Mouse (Mus musculus) mouse embryonic stem cell (cell line): Measurements from ENCODE around the gene H2-Q10.

Source experiments
- in situ Hi-C, 2 experiments: fragments of 300-500 bp; cut with MboI; formaldehyde crosslinking; loops; 1 replicate in 1 of 2; 3 replicates in 1 of 2; pipeline ENCODE4 v1.14.3; 2019 to 2020; ENCODE audit warnings: low sequenced_read_pairs in 2 of 2, low pct_unique_long_range_greater_than_20kb in 1 of 2, mixed read lengths in 1 of 2; ENCODE audit not compliant: unreplicated experiment in 1 of 2

The H2-Q10 gene

DNA sequence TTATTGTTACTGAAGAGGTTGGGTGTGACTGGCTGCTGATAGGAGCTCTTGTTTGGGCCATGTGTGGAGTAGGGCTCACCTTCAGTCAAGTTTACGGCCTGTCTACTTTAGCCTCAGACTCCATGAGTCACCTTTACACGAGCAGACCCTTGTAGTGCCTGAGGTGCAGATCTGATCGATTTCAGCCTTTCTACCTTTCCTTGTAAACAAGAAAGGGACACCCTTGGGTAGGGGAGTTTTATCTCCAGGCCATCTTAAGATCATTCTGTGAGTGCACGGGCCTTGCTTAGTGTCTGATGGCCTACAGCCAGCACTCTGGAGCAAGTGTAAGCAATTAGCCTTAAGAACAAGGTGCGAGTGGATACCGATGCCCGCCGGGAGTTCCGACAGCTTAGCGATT, 37.0 kb downstream of the H2-Q10 start:
- in situ Hi-C loops, result loop anchor here in 1 of 2 experiments (25.0 kb wide), 1 partner anchor 1480 kb away; the partner anchor contains the start of genes 2410137M14Rik and H2-M5

DNA sequence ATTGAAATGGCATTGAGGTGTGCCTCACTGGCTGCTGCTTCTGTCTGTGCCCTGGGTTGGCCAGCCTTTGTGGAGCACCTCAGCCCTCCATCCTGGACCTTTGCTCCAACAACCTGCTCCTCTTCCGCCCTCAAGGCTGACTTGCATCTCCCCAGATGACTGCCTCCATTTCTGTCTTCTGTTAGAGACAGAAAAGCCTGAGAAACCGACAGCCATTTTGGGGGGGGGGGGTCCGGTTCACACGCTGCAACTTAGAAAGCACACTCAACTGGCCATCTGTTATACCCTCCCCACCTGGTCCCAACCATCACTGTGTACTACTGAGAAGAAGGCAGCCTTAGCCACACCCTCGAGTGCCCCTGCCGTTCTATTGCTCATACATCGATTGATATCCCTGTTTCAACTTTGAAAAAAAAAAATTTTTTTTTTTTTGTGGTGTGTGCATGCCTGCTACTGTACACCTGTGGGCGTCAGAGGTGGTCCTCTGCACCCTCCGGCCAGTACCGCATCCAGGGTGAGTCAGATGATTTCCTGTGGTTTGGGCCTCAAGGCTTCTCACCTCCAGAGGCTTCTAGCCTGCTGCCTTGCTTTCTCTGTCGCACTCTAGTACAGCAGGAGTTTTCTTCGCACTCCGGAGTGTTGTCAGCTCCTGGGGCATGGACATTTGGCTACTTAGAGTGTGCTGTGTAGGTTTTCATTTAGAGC, 37.8 kb downstream of the H2-Q10 start:
- in situ Hi-C loops, result loop anchor here in 1 of 2 experiments (25.0 kb wide), 1 partner anchor 1480 kb away; the partner anchor contains the start of genes 2410137M14Rik and H2-M5

DNA sequence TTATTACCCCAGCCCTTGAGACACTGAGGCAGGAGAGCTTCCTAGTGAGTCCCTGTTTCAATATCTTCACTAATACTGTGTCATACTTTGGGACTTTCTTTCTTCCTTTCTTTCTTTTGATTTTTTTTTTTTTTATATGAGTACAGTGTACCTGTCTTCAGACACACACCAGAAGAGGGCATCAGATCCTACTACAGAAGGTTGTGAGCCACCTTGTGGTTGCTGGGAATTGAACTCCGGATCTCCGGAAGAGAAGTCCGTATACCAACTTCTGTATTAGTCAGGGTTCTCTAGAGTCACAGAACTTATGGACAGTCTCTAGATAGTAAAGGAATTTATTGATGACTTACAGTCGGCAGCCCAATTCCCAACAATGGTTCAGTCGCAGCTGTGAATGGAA, 38.4 kb downstream of the H2-Q10 start:
- in situ Hi-C loops, result loop anchor here in 1 of 2 experiments (25.0 kb wide), 1 partner anchor 1479 kb away; the partner anchor contains the start of genes 2410137M14Rik and H2-M5

DNA sequence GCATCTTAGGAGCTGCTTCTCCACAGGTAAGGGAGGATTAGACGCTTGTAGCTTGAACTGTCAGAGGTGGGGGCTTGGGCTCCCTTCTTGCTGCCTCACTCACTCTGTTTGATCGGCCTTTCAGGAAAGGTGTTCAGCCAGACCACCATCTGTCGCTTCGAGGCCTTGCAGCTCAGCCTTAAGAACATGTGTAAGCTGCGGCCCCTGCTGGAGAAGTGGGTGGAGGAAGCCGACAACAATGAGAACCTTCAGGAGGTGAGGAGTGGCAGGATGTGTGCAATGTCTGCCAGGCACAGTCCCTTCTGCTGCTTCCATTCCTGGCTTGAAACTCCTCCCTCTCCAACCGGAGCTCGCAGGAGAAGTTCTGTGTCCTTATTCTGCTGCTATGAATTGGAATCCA, 39.4 kb downstream of the H2-Q10 start:
- in situ Hi-C loops, result loop anchor here in 1 of 2 experiments (25.0 kb wide), 1 partner anchor 1478 kb away; the partner anchor contains the start of genes 2410137M14Rik and H2-M5

DNA sequence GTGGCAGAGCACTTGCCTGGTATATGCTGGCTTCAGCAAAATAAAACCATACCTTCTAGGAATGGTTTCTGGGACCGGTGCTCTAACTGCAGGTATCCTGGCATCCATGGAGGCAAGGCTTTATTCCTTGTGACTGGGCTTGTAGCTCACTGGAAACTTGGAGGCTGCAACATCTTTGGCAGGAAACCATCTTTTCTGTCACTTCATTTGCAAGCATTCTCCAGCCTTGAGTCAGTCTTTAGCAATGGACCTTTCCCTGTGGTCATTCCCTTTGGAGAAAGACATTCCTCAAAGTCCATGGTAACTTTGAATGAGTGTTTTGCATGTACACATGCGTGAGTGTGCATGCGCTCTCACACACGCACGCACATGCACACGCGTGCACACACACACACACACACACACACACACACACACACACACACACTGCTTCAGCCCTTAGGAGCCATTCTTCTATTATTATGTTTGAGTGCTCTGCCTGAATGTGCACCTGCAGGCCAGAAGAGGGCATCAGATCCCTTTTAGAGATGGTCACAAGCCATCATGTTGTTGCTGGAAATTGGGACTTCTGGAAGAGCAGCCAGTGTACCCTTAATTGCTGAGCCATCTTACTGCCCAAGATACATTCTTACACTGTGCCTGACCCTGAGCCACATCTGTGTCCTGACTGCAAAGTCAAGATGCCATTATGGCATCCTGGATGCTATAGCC, 43.2 kb downstream of the H2-Q10 start:
- in situ Hi-C loops, result loop anchor here in 1 of 2 experiments (25.0 kb wide), 1 partner anchor 1474 kb away; the partner anchor contains the start of genes 2410137M14Rik and H2-M5

DNA sequence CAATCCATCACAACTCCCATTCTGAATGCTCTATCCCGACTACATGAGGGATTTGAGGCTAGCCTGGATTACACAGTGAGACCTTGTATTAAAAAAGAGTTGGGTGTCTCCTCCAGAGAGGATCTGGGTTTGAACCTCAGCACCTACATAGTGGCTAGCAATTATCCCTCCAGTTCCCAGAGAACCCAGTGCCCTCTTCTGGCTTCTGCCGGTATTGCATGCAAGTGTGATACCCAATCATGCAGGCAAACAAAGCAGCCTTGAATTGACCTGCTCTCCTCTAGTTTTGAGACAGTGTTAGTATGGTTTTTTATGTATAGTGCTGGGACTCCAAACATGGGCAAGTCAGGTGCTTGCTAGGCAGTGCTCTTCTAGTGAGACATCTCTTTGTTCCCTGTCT, 44.0 kb downstream of the H2-Q10 start:
- in situ Hi-C loops, result loop anchor here in 1 of 2 experiments (25.0 kb wide), 1 partner anchor 1473 kb away; the partner anchor contains the start of genes 2410137M14Rik and H2-M5

DNA sequence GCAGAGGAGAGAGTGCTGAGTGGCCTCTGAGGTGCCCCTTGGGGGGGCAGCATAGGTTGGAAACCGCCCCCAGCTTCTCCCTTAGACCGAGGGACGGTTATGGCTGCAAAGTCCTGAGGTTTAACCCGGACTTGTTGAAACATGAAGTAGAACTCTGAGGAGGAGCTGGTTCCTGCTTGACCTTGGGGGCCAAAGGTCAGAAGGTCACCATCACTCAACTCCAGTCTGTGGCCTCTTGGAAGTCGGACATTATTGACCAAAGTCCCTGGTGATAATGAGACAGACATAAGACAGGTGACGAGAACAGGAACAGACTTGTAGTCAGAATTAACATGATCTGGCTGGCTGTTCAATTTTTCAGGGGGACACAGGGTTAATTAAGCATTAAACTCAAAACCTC, 44.9 kb downstream of the H2-Q10 start:
- in situ Hi-C loops, result loop anchor here in 1 of 2 experiments (25.0 kb wide), 1 partner anchor 1473 kb away; the partner anchor contains the start of genes 2410137M14Rik and H2-M5

DNA sequence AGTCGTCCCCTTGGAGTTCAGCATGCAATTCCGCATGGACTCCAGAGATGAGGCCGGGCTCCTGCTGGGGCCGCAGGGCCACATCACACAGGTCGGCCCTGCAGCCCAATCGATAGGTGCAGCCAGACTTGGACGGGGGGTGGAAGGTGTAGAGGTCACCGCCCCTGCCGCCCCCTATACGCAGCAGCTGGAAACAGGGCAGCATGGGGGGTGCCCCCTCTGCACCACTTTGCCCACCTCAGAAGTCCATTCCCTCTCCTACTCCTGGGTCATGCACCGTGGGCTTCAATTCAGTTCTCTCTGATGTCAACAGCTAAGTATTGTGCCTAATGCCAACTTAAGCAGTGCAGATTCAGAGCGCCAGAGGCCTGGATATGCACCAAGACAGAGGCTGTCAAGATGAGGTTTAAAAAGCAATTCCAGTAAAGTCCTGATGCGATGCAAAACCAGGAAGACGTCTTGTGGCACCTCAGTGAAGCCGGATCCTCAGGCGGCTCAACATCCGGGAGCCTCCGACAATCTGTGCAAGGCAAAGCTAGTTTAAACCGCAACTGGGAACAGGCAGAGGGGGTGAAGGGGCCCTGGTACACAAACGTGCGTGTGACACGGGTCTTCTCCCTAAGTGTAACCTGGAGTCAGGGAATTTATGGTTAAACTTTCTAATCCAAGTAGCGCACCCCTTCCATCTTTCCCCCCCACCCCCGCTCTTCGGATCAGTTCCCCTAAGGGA, 46.2 kb downstream of the H2-Q10 start:
- in situ Hi-C loops, result loop anchor here in 1 of 2 experiments (25.0 kb wide), 1 partner anchor 1471 kb away; the partner anchor contains the start of genes 2410137M14Rik and H2-M5

DNA sequence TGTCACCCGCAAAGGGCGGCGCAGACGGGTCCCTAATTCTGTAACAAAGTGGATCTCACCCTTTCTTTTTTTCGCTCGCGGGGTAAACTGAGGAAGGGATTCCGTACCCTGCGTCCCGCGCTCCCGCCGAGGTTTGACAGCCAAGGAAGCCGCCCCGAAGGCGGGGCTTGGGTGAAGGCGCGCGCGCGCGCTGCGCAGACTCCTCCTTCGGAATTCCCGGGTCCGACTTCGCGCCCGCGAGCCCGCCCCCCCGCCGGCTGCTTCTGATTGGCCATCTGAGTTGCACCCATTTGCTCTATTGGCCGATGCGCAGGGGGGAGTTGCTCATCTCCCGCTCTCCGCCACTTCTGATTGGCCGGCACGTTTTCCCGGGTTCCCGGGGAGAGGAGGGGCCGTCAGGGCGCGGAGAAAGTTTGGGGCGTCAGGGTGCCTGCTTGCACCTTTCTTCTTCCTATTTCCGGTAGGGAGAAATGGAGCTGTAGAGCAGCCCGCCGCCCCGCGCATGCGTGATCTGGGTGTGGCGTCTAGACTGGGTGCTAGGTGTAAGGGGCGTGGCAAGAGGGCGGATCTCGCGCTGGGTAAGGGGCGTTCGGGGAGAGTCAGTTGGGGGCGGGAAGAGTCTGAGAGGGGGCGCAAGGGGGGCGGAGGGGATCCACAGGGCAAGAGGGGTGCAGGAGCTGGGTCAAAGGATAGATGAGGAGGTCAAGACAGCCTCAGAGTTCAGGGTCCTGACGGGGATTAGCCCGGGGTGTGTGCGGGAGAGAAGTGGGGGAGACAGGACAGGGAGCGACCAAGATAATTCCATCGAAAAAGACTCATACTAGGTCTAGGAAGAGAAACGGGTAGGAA, 47.0 kb downstream of the H2-Q10 start, which contains the start of the genes Tcf19 and Cchcr1:
Gene Tcf19 (minus strand): TSS at position 173 of the 849 bp plus-strand sequence.
Gene Cchcr1 (plus strand): TSS at position 449 of the 849 bp plus-strand sequence.
- in situ Hi-C loops, result loop anchor here in 1 of 2 experiments (25.0 kb wide), 1 partner anchor 1470 kb away; the partner anchor contains the start of genes 2410137M14Rik and H2-M5

DNA sequence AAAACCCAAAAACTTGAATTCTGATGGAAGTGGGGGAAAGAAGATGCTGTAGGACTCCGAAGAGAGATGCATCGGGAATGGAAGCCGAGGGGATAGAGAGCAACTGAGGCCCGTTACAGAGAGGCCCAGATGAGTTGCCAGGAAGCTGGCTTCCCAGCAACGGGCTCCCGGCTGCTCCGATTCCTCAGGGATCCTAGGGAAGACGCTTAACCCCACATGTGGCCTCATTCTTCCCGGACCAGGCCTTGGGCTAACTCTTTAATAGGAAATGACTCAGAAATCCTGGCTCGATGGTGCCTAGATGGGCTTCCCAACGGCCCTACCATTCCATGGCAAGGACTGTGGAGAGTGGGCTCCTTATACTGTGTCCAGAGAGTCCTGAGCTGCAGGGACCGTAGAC, 47.6 kb downstream of the H2-Q10 start:
- in situ Hi-C loops, result loop anchor here in 1 of 2 experiments (25.0 kb wide), 1 partner anchor 1470 kb away; the partner anchor contains the start of genes 2410137M14Rik and H2-M5
